In the genomic region with DNA sequence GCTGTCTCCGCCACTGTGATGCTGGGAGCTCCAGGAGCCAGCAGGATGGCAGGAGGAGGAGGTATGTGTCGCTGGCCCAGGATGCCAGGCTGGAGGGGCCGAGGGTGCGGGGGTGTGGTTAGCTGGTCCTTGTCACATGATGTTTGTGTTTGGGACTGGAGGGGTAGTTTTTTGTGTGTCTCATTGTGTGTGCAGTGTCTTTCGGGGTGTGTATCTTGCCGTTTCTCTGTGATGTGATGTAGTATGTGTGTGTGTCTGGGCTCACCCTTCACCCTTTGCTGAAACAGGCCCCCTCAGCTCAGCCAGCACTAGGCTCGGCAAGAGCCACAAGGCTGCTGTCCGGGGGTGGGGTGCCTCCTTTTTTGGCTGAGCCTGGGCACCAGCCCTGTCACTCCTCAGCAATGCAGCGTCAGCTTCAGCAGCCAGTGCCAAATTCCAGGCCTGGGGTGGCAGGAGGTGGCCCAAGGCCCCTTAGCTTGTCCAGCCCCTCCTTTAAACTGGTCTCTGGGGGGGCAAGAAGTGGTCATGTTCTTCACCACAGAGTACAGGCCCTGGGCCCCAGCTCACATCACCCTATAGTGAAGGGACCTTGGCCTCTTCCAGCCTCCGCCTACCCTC, we compare ENCODE assay signal across 8 mouse cellular contexts. TPM values are rescaled to one million over a fixed set of nuclear protein-coding genes. Genes with fewer than 3 reads are reported as not detected.
DNase-seq lines count a peak whose midpoint lies in the region; ATAC-seq and TF ChIP-seq lines count a peak whose summit lies in the region.

No protein-coding gene starts in this region.

- peak; percentile 69 for DNase-seq in right cerebral cortex, adult 18-20 months
- DNase-seq in right cerebral cortex, postnatal 4 days = no peak
- peak; percentile 78 for DNase-seq in cerebellum, adult 11-12 months
- peak; percentile 56 to 60 for DNase-seq in heart, adult 18-20 months
- no peak for DNase-seq in limb, embryonic 11.5 days (ENCODE audit: low spot score)
- peak; percentile 15 for DNase-seq in midbrain, postnatal 0 days (ENCODE audit: low spot score)
- DNase-seq in urinary bladder, adult 2 months (ENCODE audit: low spot score) = no peak
- no peak for DNase-seq in spleen, adult 18-20 months

- H3K4me2 ChIP-seq in limb, embryonic 11.5 days (ENCODE audit: low read depth, severe bottlenecking) = peak overlapping the region; percentile 60
- H3K4me2 ChIP-seq in midbrain, postnatal 0 days (ENCODE audit: low read depth, low read length, poor library complexity, severe bottlenecking) = peak overlapping the region; percentile 87

- no peaks in the 10 kb centered on the region for H3K27me3 ChIP-seq in limb, embryonic 11.5 days (ENCODE audit: control insufficient read depth, insufficient read depth, low read length)
- H3K27me3 ChIP-seq in midbrain, postnatal 0 days (ENCODE audit: insufficient read depth, low read length) = no peaks in the 10 kb centered on the region

- H3K9me3 ChIP-seq in limb, embryonic 11.5 days (ENCODE audit: control insufficient read depth, low read length) = no peaks in the 10 kb centered on the region
- H3K9me3 ChIP-seq in midbrain, postnatal 0 days (ENCODE audit: low read length) = no peaks in the 10 kb centered on the region

- 0 out of 2 replicates have a peak, but pooled peaks have one; percentile 22 for ATAC-seq in limb, embryonic 11.5 days (ENCODE audit: insufficient number of reproducible peaks, low FRiP score, low TSS enrichment, low read depth)
- peak; percentile 35 for ATAC-seq in midbrain, postnatal 0 days (ENCODE audit: low FRiP score)

- peaks cover 12% of the 10 kb centered on the region for H3K4me1 ChIP-seq in limb, embryonic 11.5 days (ENCODE audit: control insufficient read depth, insufficient read depth, low read length)
- H3K4me1 ChIP-seq in midbrain, postnatal 0 days (ENCODE audit: insufficient read depth, low read length) = peaks cover 10% of the 10 kb centered on the region

- peaks cover 26% of the 10 kb centered on the region for H3K36me3 ChIP-seq in limb, embryonic 11.5 days (ENCODE audit: control insufficient read depth, insufficient read depth, low read length)
- peaks cover 47% of the 10 kb centered on the region for H3K36me3 ChIP-seq in midbrain, postnatal 0 days (ENCODE audit: insufficient read depth, low read length)

- TF ChIP-seq CTCF in midbrain, postnatal 0 days (IDR thresholded peaks at IDR 0.05) = no peak

- no peak overlapping the region for H3K27ac ChIP-seq in limb, embryonic 11.5 days (replicated peaks; ENCODE audit: low read depth, low read length)
- H3K27ac ChIP-seq in midbrain, postnatal 0 days (ENCODE audit: low read depth, low read length) = peak overlapping the region; percentile 73

- H3K9ac ChIP-seq in limb, embryonic 11.5 days (ENCODE audit: low read length) = peak overlapping the region; percentile 12; the same call in 1 of the 2 replicates
- H3K9ac ChIP-seq in midbrain, postnatal 0 days (replicated peaks; ENCODE audit: low read length, poor library complexity, severe bottlenecking) = peak overlapping the region; percentile 87

- 33% methylated on average over 10 of the region's 10 CpGs for WGBS in limb, embryonic 11.5 days
- 17% methylated on average over 10 of the region's 10 CpGs for WGBS in midbrain, postnatal 0 days

- H3K4me3 ChIP-seq in limb, embryonic 11.5 days (ENCODE audit: low read depth, low read length) = peak overlapping the region; percentile 34
- peak overlapping the region; percentile 61 for H3K4me3 ChIP-seq in midbrain, postnatal 0 days (ENCODE audit: low read depth, low read length)

RNA-seq across cellular contexts. Expression of gene Arhgap23, which starts 35.1 kb away (rescaled TPM):
- total RNA-seq in heart, adult 18-20 months (2021) = 10 to 100 TPM; 12.5 to 13.5 TPM
- 3.8 and 4.2 TPM in 2 replicates for polyA plus RNA-seq in limb, embryonic 11.5 days (2014; fragmentation: Nextera tagmentation; extraction: Ambion mirVana)
- total RNA-seq in midbrain, postnatal 0 days (2014; rRNA removed) = 80.2 and 80.9 TPM in 2 replicates
- polyA plus RNA-seq in midbrain, postnatal 0 days (2015; fragmentation: Nextera tagmentation; extraction: Ambion mirVana) = 9.2 and 9.6 TPM in 2 replicates
- polyA plus RNA-seq in urinary bladder, adult 2 months (2012; rRNA removed) = 26.0 and 33.0 TPM in 2 replicates

RNA-seq across cellular contexts. Expression of gene 4933428G20Rik, which starts 49.7 kb away (rescaled TPM):
- not detected for total RNA-seq in heart, adult 18-20 months (2021)
- 0.13 TPM in 1 of 2 replicates, not detected in the other for polyA plus RNA-seq in limb, embryonic 11.5 days (2014; fragmentation: Nextera tagmentation; extraction: Ambion mirVana)
- 0.28 TPM in 1 of 2 replicates, not detected in the other for total RNA-seq in midbrain, postnatal 0 days (2014; rRNA removed)
- 0.34 and 0.91 TPM in 2 replicates for polyA plus RNA-seq in midbrain, postnatal 0 days (2015; fragmentation: Nextera tagmentation; extraction: Ambion mirVana)
- polyA plus RNA-seq in urinary bladder, adult 2 months (2012; rRNA removed) = not detected in 2 replicates

Comparison
In these comparisons a context has a peak if more than half of its experiments do, and no peak if none do; other contexts are left out.
1. DNase-seq: peak in right cerebral cortex, adult 18-20 months (single experiment), cerebellum, adult 11-12 months (single experiment), heart, adult 18-20 months (2 of 2) and midbrain, postnatal 0 days (single experiment); none in right cerebral cortex, postnatal 4 days (single experiment), limb, embryonic 11.5 days (single experiment), urinary bladder, adult 2 months (single experiment) and spleen, adult 18-20 months (0 of 2).